Mouse (Mus musculus) embryonic facial prominence, embryonic 12.5 days (tissue): ENCODE measurements around the gene Rab8b. TPM values are rescaled to one million over a fixed set of nuclear protein-coding genes. Genes with fewer than 3 reads are reported as not detected.
"Not testable (repeated sequence)": the region's sequence is repeated elsewhere in the genome, so short reads cannot be mapped to it uniquely, and the experiment has no call there.

ENCODE experiments used
- ATAC-seq: fragments of 200-750 bp; cut with Nextera tagmentation; 2 replicates; pipeline ENCODE4 v1.8.0; 2017; ENCODE audit not compliant: insufficient number of reproducible peaks, insufficient read depth, low FRiP score, low TSS enrichment
- H3K27ac ChIP-seq: fragments of 300-500 bp; sonication (generic); 2 replicates; pipeline ENCODE4 v1.5.1; 2016; ENCODE audit warnings: mild to moderate bottlenecking
- H3K27me3 ChIP-seq: fragments of 300-500 bp; sonication (generic); 2 replicates; pipeline ENCODE4 v1.6.1; 2016; ENCODE audit warnings: mild to moderate bottlenecking, moderate library complexity
- H3K36me3 ChIP-seq: fragments of 300-500 bp; sonication (generic); 2 replicates; pipeline ENCODE4 v1.6.1; 2016; ENCODE audit warnings: mild to moderate bottlenecking
- H3K4me1 ChIP-seq: fragments of 300-500 bp; sonication (generic); 2 replicates; pipeline ENCODE4 v1.6.1; 2016
- H3K4me2 ChIP-seq: fragments of 300-500 bp; sonication (generic); replicated peaks from 2 replicates; pipeline ENCODE4 v1.6.1; 2016; ENCODE audit warnings: mild to moderate bottlenecking, moderate library complexity
- H3K4me3 ChIP-seq: fragments of 300-500 bp; sonication (generic); 2 replicates; pipeline ENCODE4 v1.5.1; 2016; ENCODE audit warnings: mild to moderate bottlenecking
- H3K9ac ChIP-seq: fragments of 300-500 bp; sonication (generic); 2 replicates; pipeline ENCODE4 v1.6.1; 2016; ENCODE audit warnings: mild to moderate bottlenecking, moderate library complexity
- H3K9me3 ChIP-seq: fragments of 300-500 bp; sonication (generic); 2 replicates; pipeline ENCODE4 v1.6.1; 2016; ENCODE audit warnings: mild to moderate bottlenecking, moderate library complexity
- WGBS: fragments of 180-500 bp; shearing (Covaris S2); methylation state at CpG from one replicate; pipeline ENCODE4 v1.1.7; 2016; 5-methylcytosine and 5-hydroxymethylcytosine counted together
- polyA plus RNA-seq: library from polyadenylated mRNA; unstranded; fragments of >200 nt; fragmentation: Nextera tagmentation; extraction: Ambion mirVana; gene quantifications from 2 replicates; pipeline ENCODE4 v1.2.1, GENCODE M21; 2016

The Rab8b gene
- polyA plus RNA-seq, 1 experiment from 2014 or later, result 23.7 TPM

- H3K9me3 ChIP-seq, result no peaks in the 10 kb centered on the region
- no peaks in the 10 kb centered on the region for H3K36me3 ChIP-seq
- no peak for ATAC-seq
- H3K4me1 ChIP-seq, result 0 out of 2 replicates have a peak, but pooled peaks cover 7% of the 10 kb centered on the region
- H3K27ac ChIP-seq, result no peak overlapping the region
- H3K4me3 ChIP-seq, result no peak overlapping the region
- no peak overlapping the region for H3K4me2 ChIP-seq
- H3K27me3 ChIP-seq, result no peaks in the 10 kb centered on the region
- WGBS, result 92% methylated on average over 2 of the region's 2 CpGs
- no peak overlapping the region for H3K9ac ChIP-seq
Measured at GRCm38 (mm10) chr9:66899072-66899471, 20.4 kb downstream of the Rab8b start.

GRCm38 (mm10) chr9:66897851-66898250 lies 21.6 kb downstream of the Rab8b start:
- H3K27me3 ChIP-seq, result no peaks in the 10 kb centered on the region
- ATAC-seq, result no peak
- H3K9ac ChIP-seq, result no peak overlapping the region
- H3K36me3 ChIP-seq, result no peaks in the 10 kb centered on the region
- H3K27ac ChIP-seq, result no peak overlapping the region
- H3K4me1 ChIP-seq, result 0 out of 2 replicates have a peak, but pooled peaks cover 7% of the 10 kb centered on the region
- no peak overlapping the region for H3K4me3 ChIP-seq
- no peaks in the 10 kb centered on the region for H3K9me3 ChIP-seq
- WGBS, result 67% methylated on average over 6 of the region's 6 CpGs
- no peak overlapping the region for H3K4me2 ChIP-seq

- Histone ChIP-seq H3K4me3 (no peak overlapping the region), H3K27ac (no peak overlapping the region), H3K9me3 (no peaks in the 10 kb centered on the region), H3K36me3 (no peaks in the 10 kb centered on the region), H3K9ac (no peak overlapping the region), H3K4me1 (0 out of 2 replicates have a peak, but pooled peaks cover 7% of the 10 kb centered on the region), H3K27me3 (no peaks in the 10 kb centered on the region), H3K4me2 (no peak overlapping the region)
- 68% methylated on average over 6 of the region's 6 CpGs for whole genome bisulfite sequencing
- no peak for ATAC-seq
Measured at GRCm38 (mm10) chr9:66896951-66897350, 22.5 kb downstream of the Rab8b start.

- no peak for ATAC-seq
- no peaks in the 10 kb centered on the region for H3K27me3 ChIP-seq
- no peaks in the 10 kb centered on the region for H3K36me3 ChIP-seq
- H3K4me3 ChIP-seq, result no peak overlapping the region
- 73% methylated on average over 5 of the region's 5 CpGs for WGBS
- no peak overlapping the region for H3K9ac ChIP-seq
- H3K9me3 ChIP-seq, result no peaks in the 10 kb centered on the region
- 0 out of 2 replicates have a peak, but pooled peaks cover 7% of the 10 kb centered on the region for H3K4me1 ChIP-seq
- H3K27ac ChIP-seq, result no peak overlapping the region
- H3K4me2 ChIP-seq, result no peak overlapping the region
Measured at GRCm38 (mm10) chr9:66895995-66896394, 23.5 kb downstream of the Rab8b start.

- WGBS, result 85% methylated on average over 10 of the region's 10 CpGs
- Histone ChIP-seq H3K4me1 (0 out of 2 replicates have a peak, but pooled peaks cover 7% of the 10 kb centered on the region), H3K9ac (no peak overlapping the region), H3K9me3 (no peaks in the 10 kb centered on the region), H3K36me3 (no peaks in the 10 kb centered on the region), H3K4me3 (no peak overlapping the region), H3K27me3 (no peaks in the 10 kb centered on the region), H3K4me2 (no peak overlapping the region), H3K27ac (no peak overlapping the region)
- no peak for ATAC-seq
Measured at GRCm38 (mm10) chr9:66895035-66895779, 24.3 kb downstream of the Rab8b start.

GRCm38 (mm10) chr9:66894421-66894820 lies 25.1 kb downstream of the Rab8b start:
- Histone ChIP-seq H3K9ac (no peak overlapping the region), H3K4me1 (0 out of 2 replicates have a peak, but pooled peaks cover 7% of the 10 kb centered on the region), H3K36me3 (no peaks in the 10 kb centered on the region), H3K4me3 (no peak overlapping the region), H3K9me3 (no peaks in the 10 kb centered on the region), H3K27ac (no peak overlapping the region), H3K27me3 (no peaks in the 10 kb centered on the region), H3K4me2 (no peak overlapping the region)
- ATAC-seq, result no peak
- WGBS, result 95% methylated on average over 1 of the region's 1 CpGs

GRCm38 (mm10) chr9:66892456-66892855 lies 27.0 kb downstream of the Rab8b start:
- not testable (repeated sequence) for H3K4me3 ChIP-seq, H3K36me3 ChIP-seq, ATAC-seq, H3K27me3 ChIP-seq, H3K4me2 ChIP-seq, H3K27ac ChIP-seq, H3K9ac ChIP-seq, H3K4me1 ChIP-seq, H3K9me3 ChIP-seq
- WGBS, result 97% methylated on average over 4 of the region's 4 CpGs

GRCm38 (mm10) chr9:66887960-66888610 lies 31.4 kb downstream of the Rab8b start:
- no peaks in the 10 kb centered on the region for H3K9me3 ChIP-seq
- no peak for ATAC-seq
- WGBS, result 28% methylated on average over 6 of the region's 6 CpGs
- no peak overlapping the region for H3K9ac ChIP-seq
- no peaks in the 10 kb centered on the region for H3K27me3 ChIP-seq
- peaks cover 16% of the 10 kb centered on the region; the same call in 1 of the 2 replicates for H3K4me1 ChIP-seq
- H3K4me2 ChIP-seq, result no peak overlapping the region
- H3K27ac ChIP-seq, result no peak overlapping the region
- H3K36me3 ChIP-seq, result no peaks in the 10 kb centered on the region
- H3K4me3 ChIP-seq, result no peak overlapping the region

GRCm38 (mm10) chr9:66887301-66887902 lies 32.1 kb downstream of the Rab8b start:
- H3K9ac ChIP-seq, result no peak overlapping the region
- H3K27me3 ChIP-seq, result no peaks in the 10 kb centered on the region
- H3K9me3 ChIP-seq, result no peaks in the 10 kb centered on the region
- H3K4me2 ChIP-seq, result no peak overlapping the region
- H3K36me3 ChIP-seq, result no peaks in the 10 kb centered on the region
- no peak for ATAC-seq
- WGBS, result 51% methylated on average over 8 of the region's 8 CpGs
- H3K4me3 ChIP-seq, result no peak overlapping the region
- H3K27ac ChIP-seq, result no peak overlapping the region
- H3K4me1 ChIP-seq, result peaks cover 21% of the 10 kb centered on the region

- no peak overlapping the region for H3K4me3 ChIP-seq
- H3K27ac ChIP-seq, result no peak overlapping the region
- WGBS, result 66% methylated on average over 6 of the region's 6 CpGs
- H3K36me3 ChIP-seq, result no peaks in the 10 kb centered on the region
- no peaks in the 10 kb centered on the region for H3K27me3 ChIP-seq
- peaks cover 23% of the 10 kb centered on the region for H3K4me1 ChIP-seq
- H3K9me3 ChIP-seq, result no peaks in the 10 kb centered on the region
- no peak overlapping the region for H3K9ac ChIP-seq
- no peak for ATAC-seq
- H3K4me2 ChIP-seq, result no peak overlapping the region
Measured at GRCm38 (mm10) chr9:66886818-66887217, 32.7 kb downstream of the Rab8b start.

GRCm38 (mm10) chr9:66886366-66886765 lies 33.1 kb downstream of the Rab8b start:
- no peaks in the 10 kb centered on the region for H3K9me3 ChIP-seq
- no peak for ATAC-seq
- 19% methylated on average over 3 of the region's 3 CpGs for WGBS

GRCm38 (mm10) chr9:66884609-66885008 lies 34.9 kb downstream of the Rab8b start:
- Histone ChIP-seq H3K36me3 (no peaks in the 10 kb centered on the region), H3K9me3 (no peaks in the 10 kb centered on the region), H3K27ac (no peak overlapping the region), H3K4me3 (no peak overlapping the region), H3K4me2 (no peak overlapping the region), H3K27me3 (no peaks in the 10 kb centered on the region), H3K9ac (no peak overlapping the region), H3K4me1 (peaks cover 23% of the 10 kb centered on the region)
- WGBS, result 87% methylated on average over 2 of the region's 2 CpGs
- ATAC-seq, result no peak

More at GRCm38 (mm10) chr9:66886366-66886765, 33.1 kb downstream of the Rab8b start:
- Histone ChIP-seq H3K36me3 (no peaks in the 10 kb centered on the region), H3K9ac (no peak overlapping the region), H3K4me2 (no peak overlapping the region), H3K27ac (peak overlapping the region; percentile 23; the same call in 1 of the 2 replicates), H3K4me1 (peaks cover 23% of the 10 kb centered on the region), H3K27me3 (no peaks in the 10 kb centered on the region), H3K4me3 (no peak overlapping the region)
